Comparison of ENCODE assay signal across 24 mouse cellular contexts in genomic region chr16:27399719-27400253, GRCm38 (mm10). TPM values are rescaled to one million over a fixed set of nuclear protein-coding genes. Genes with fewer than 3 reads are reported as not detected.
A peak's percentile ranks its signal among the peaks of the same experiment; 100 is the strongest.
DNase-seq lines count a peak whose midpoint lies in the region; ATAC-seq and TF ChIP-seq lines count a peak whose summit lies in the region.
"Had no signal": no experiment of that assay in that cellular context is flagged by ENCODE, and none has a peak within 500 bp of the region (broad histone marks: within the 10 kb centered on the region; RNA-seq: fewer than 3 reads in every experiment).

No protein-coding gene starts in this region.

- ATAC-seq in hindbrain, embryonic 13.5 days (ENCODE audit: low FRiP score): no peak
- no peak for ATAC-seq in hindbrain, embryonic 16.5 days
- ATAC-seq: forebrain, embryonic 13.5 days; forebrain, embryonic 15.5 days; forebrain, postnatal 0 days had no signal

- peaks cover 74% of the 10 kb centered on the region for H3K79me2 ChIP-seq in CH12.LX (replicated peaks; ENCODE audit: control insufficient read depth, extremely low read depth, insufficient read depth, poor library complexity, severe bottlenecking)

- no peak overlapping the region for H3K4me2 ChIP-seq in hindbrain, embryonic 13.5 days
- no peak overlapping the region for H3K4me2 ChIP-seq in hindbrain, embryonic 16.5 days (ENCODE audit: low read length)
- peak overlapping the region; percentile 98 for H3K4me2 ChIP-seq in CH12.LX (ENCODE audit: insufficient read depth, low read depth, poor library complexity, severe bottlenecking)
- H3K4me2 ChIP-seq: embryonic facial prominence, embryonic 12.5 days; forebrain, embryonic 13.5 days; forebrain, embryonic 15.5 days had no signal

- intact Hi-C loops in left cerebral cortex, adult 2 months (cut with DNase I): no loop called here
- intact Hi-C loops in left cerebral cortex, postnatal 4 days (cut with DNase I): no loop called here

- 0 out of 2 replicates have a peak, but pooled peaks cover 6% of the 10 kb centered on the region for H3K9me3 ChIP-seq in hindbrain, embryonic 13.5 days
- H3K9me3 ChIP-seq in hindbrain, embryonic 16.5 days (ENCODE audit: control insufficient read depth, low read length): peaks cover 4% of the 10 kb centered on the region; the same call in 1 of the 2 replicates
- peaks cover 17% of the 10 kb centered on the region for H3K9me3 ChIP-seq in CH12.LX (replicated peaks; ENCODE audit: low read length)
- H3K9me3 ChIP-seq: embryonic facial prominence, embryonic 10.5 days; embryonic facial prominence, embryonic 12.5 days; forebrain, embryonic 15.5 days had no signal

- H3K9ac ChIP-seq in hindbrain, embryonic 13.5 days: no peak overlapping the region
- no peak overlapping the region for H3K9ac ChIP-seq in hindbrain, embryonic 16.5 days (ENCODE audit: low read depth, low read length)
- peak overlapping the region; percentile 53 for H3K9ac ChIP-seq in CH12.LX (ENCODE audit: insufficient read depth, low read depth)
- H3K9ac ChIP-seq: embryonic facial prominence, embryonic 12.5 days; forebrain, embryonic 13.5 days; forebrain, embryonic 15.5 days; forebrain, postnatal 0 days had no signal

- no peaks in the 10 kb centered on the region for H3K36me3 ChIP-seq in hindbrain, embryonic 13.5 days
- H3K36me3 ChIP-seq in hindbrain, embryonic 16.5 days (ENCODE audit: control insufficient read depth, insufficient read depth, low read length): no peaks in the 10 kb centered on the region
- peaks cover 8 to 34% of the 10 kb centered on the region in 2 experiments for H3K36me3 ChIP-seq in CH12.LX (replicated peaks in 1 of 2; ENCODE audit: control insufficient read depth in 1 of 2, insufficient read depth in 1 of 2, low read length in 1 of 2)
- H3K36me3 ChIP-seq in splenic B cell, adult 2 months (ENCODE audit: control insufficient read depth, insufficient read depth, low read length, poor library complexity, severe bottlenecking): no peaks in the 10 kb centered on the region
- H3K36me3 ChIP-seq: embryonic facial prominence, embryonic 12.5 days; forebrain, embryonic 15.5 days had no signal

- in situ Hi-C loops in CH12.LX (cut with MboI; ENCODE audit: low pct_ligation_motif_present, low pct_unique_long_range_greater_than_20kb, low sequenced_read_pairs): no loop called here

- H3K4me3 ChIP-seq in hindbrain, embryonic 13.5 days: no peak overlapping the region
- no peak overlapping the region for H3K4me3 ChIP-seq in hindbrain, embryonic 16.5 days (ENCODE audit: low read length)
- no peak overlapping the region for H3K4me3 ChIP-seq in left cerebral cortex, adult 2 months
- H3K4me3 ChIP-seq in CH12.LX (replicated peaks in 1 of 3; ENCODE audit: low read depth in 2 of 3, low read length in 2 of 3, poor library complexity in 1 of 3): peak overlapping the region in 1 of 3 experiments; percentile 15
- H3K4me3 ChIP-seq: embryonic facial prominence, embryonic 10.5 days; embryonic facial prominence, embryonic 12.5 days; forebrain, embryonic 13.5 days; forebrain, embryonic 15.5 days had no signal

- 0 out of 2 replicates have a peak, but pooled peaks cover 4% of the 10 kb centered on the region for H3K4me1 ChIP-seq in hindbrain, embryonic 13.5 days (replicated peaks)
- H3K4me1 ChIP-seq in hindbrain, embryonic 16.5 days (ENCODE audit: control insufficient read depth, insufficient read depth, low read depth, low read length): no peaks in the 10 kb centered on the region
- H3K4me1 ChIP-seq in CH12.LX (ENCODE audit: control insufficient read depth in 1 of 2, insufficient read depth in 2 of 2): peaks cover 25 to 88% of the 10 kb centered on the region in 2 experiments
- H3K4me1 ChIP-seq: embryonic facial prominence, embryonic 10.5 days; embryonic facial prominence, embryonic 12.5 days; forebrain, embryonic 13.5 days; forebrain, embryonic 15.5 days had no signal

- no peak for DNase-seq in left cerebral cortex, adult 2 months (ENCODE audit: extremely low spot score in 1 of 2, low spot score in 2 of 2)
- DNase-seq in left cerebral cortex, postnatal 4 days: no peak
- peak; percentile 79 for DNase-seq in CH12.LX (ENCODE audit: extremely low read depth)
- peak; percentile 23 for DNase-seq in splenic B cell, adult 2 months (ENCODE audit: low read depth, low spot score)
- DNase-seq in lung, postnatal 14 days: no peak
- DNase-seq in spleen, adult 18-20 months: no peak
- DNase-seq: adrenal gland, adult 2 months; adrenal gland, postnatal 10 days; adrenal gland, postnatal 36 days; cerebellum, adult 11-12 months; cerebellum, adult 9-10 months; cerebellum, postnatal 10 days; cerebellum, postnatal 25 days; forebrain, postnatal 0 days had no signal

- peak; percentile 96 for TF ChIP-seq EP300 in CH12.LX (IDR thresholded peaks at IDR 0.05; ENCODE audit: low read length)

- dilution Hi-C loops in CH12.LX (cut with MboI; ENCODE audit: extremely low pct_ligation_motif_present, extremely low pct_unique_long_range_greater_than_20kb, low sequenced_read_pairs): no loop called here

- TF ChIP-seq RAD21 in CH12.LX (IDR thresholded peaks at IDR 0.05; ENCODE audit: low read depth, low read length): peak; percentile 5

- 0 out of 2 replicates have a peak overlapping the region, but pooled peaks have one; percentile 4 for H3K27ac ChIP-seq in hindbrain, embryonic 13.5 days
- no peak overlapping the region for H3K27ac ChIP-seq in hindbrain, embryonic 16.5 days (ENCODE audit: low read depth, low read length)
- 0 out of 2 replicates have a peak overlapping the region, but pooled peaks have one; percentile 3 for H3K27ac ChIP-seq in left cerebral cortex, adult 2 months
- H3K27ac ChIP-seq in CH12.LX (ENCODE audit: insufficient read depth, low read depth): peak overlapping the region; percentile 93
- H3K27ac ChIP-seq: embryonic facial prominence, embryonic 10.5 days; embryonic facial prominence, embryonic 12.5 days; forebrain, embryonic 13.5 days; forebrain, embryonic 15.5 days had no signal

- 90% methylated on average over 6 of the region's 6 CpGs for WGBS in hindbrain, embryonic 13.5 days
- WGBS in hindbrain, embryonic 16.5 days: 87% methylated on average over 6 of the region's 6 CpGs

- H3K27me3 ChIP-seq in hindbrain, embryonic 13.5 days: no peaks in the 10 kb centered on the region
- H3K27me3 ChIP-seq in hindbrain, embryonic 16.5 days (replicated peaks; ENCODE audit: control insufficient read depth, insufficient read depth, low read length): no peaks in the 10 kb centered on the region
- H3K27me3 ChIP-seq in CH12.LX (replicated peaks): no peaks in the 10 kb centered on the region
- no peaks in the 10 kb centered on the region for H3K27me3 ChIP-seq in splenic B cell, adult 2 months (ENCODE audit: control insufficient read depth, insufficient read depth, low read length, poor library complexity, severe bottlenecking)
- H3K27me3 ChIP-seq: embryonic facial prominence, embryonic 12.5 days; forebrain, embryonic 13.5 days; forebrain, embryonic 15.5 days had no signal

- TF ChIP-seq POLR2A in CH12.LX (IDR thresholded peaks at IDR 0.05; ENCODE audit: low read depth, low read length): no peak

- TF ChIP-seq CTCF in left cerebral cortex, adult 2 months (IDR thresholded peaks at IDR 0.05): no peak
- no peak for TF ChIP-seq CTCF in CH12.LX (conservative IDR thresholded peaks at IDR 0.05 in 1 of 2, IDR thresholded peaks at IDR 0.05 in 1 of 2; ENCODE audit: low read depth in 2 of 2, low read length in 2 of 2)

TF ChIP-seq in CH12.LX, 34 proteins besides CTCF, POLR2A, EP300 and RAD21 (continues in another document):
- TF ChIP-seq TBP (conservative IDR thresholded peaks at IDR 0.05; ENCODE audit: low read depth, low read length) (no peak; the same call in 1 of the 2 replicates), UBTF (IDR thresholded peaks at IDR 0.05; ENCODE audit: low read depth, low read length) (no peak), ZMIZ1 (IDR thresholded peaks at IDR 0.05; ENCODE audit: low read depth, low read length) (peak; percentile 72; the same call in 1 of the 2 replicates), JUN (IDR thresholded peaks at IDR 0.05; ENCODE audit: insufficient read depth, low read depth, low read length) (peak; percentile 94), PAX5 (IDR thresholded peaks at IDR 0.05; ENCODE audit: low read length) (no peak), MEF2A (IDR thresholded peaks at IDR 0.05; ENCODE audit: borderline replicate concordance, low read depth, low read length) (peak; percentile 85), E2F4 (IDR thresholded peaks at IDR 0.05; ENCODE audit: insufficient replicate concordance, low read depth, low read length) (no peak), KAT2A (IDR thresholded peaks at IDR 0.05; ENCODE audit: insufficient replicate concordance, low read length) (no peak), MAX (IDR thresholded peaks at IDR 0.05; ENCODE audit: low read length) (peak; percentile 50; the same call in 1 of the 2 replicates), TCF12 (IDR thresholded peaks at IDR 0.05; ENCODE audit: low read depth, low read length) (peak; percentile 57), CHD1 (IDR thresholded peaks at IDR 0.05; ENCODE audit: low read depth, low read length) (peak; percentile 96), CHD2 (IDR thresholded peaks at IDR 0.05; ENCODE audit: low read length) (peak; percentile 74; the same call in 1 of the 2 replicates), USF1 (IDR thresholded peaks at IDR 0.05; ENCODE audit: low read depth, low read length) (no peak), USF2 (conservative IDR thresholded peaks at IDR 0.05; ENCODE audit: low read depth, low read length) (no peak), RCOR1 (conservative IDR thresholded peaks at IDR 0.05; ENCODE audit: low read depth, low read length) (peak; percentile 68), ETS1 (conservative IDR thresholded peaks at IDR 0.05; ENCODE audit: low read depth, low read length) (peak; percentile 63), MAFK (IDR thresholded peaks at IDR 0.05; ENCODE audit: insufficient replicate concordance, low read length) (peak; percentile 77; the same call in 1 of the 2 replicates)

RNA-seq across cellular contexts. Expression of gene Ccdc50, which starts 11.1 kb away (rescaled TPM):
- polyA plus RNA-seq in hindbrain, embryonic 13.5 days (2015; fragmentation: Nextera tagmentation; extraction: Ambion mirVana): 52.7 and 55.4 TPM in 2 replicates
- polyA plus RNA-seq in hindbrain, embryonic 16.5 days (2015; fragmentation: Nextera tagmentation; extraction: Ambion mirVana): 32.7 and 39.5 TPM in 2 replicates
- total RNA-seq in left cerebral cortex, adult 2 months (2021): 10 to 100 TPM; 56.5 to 57.4 TPM
- total RNA-seq in left cerebral cortex, postnatal 4 days (2021): 100 to 1,000 TPM; 104 to 105 TPM
- total RNA-seq in CH12.LX (2012; rRNA removed): 188 and 203 TPM in 2 replicates
- total RNA-seq in CH12.LX (2014; rRNA removed): 243 and 258 TPM in 2 replicates
- polyA plus RNA-seq in CH12.LX (2012; ENCODE audit: insufficient read length, low read depth): 261 and 307 TPM in 2 replicates

RNA-seq across cellular contexts. Expression of gene Uts2b, which starts 29.7 kb away (rescaled TPM):
- 7.0 and 8.2 TPM in 2 replicates for polyA plus RNA-seq in hindbrain, embryonic 13.5 days (2015; fragmentation: Nextera tagmentation; extraction: Ambion mirVana)
- polyA plus RNA-seq in hindbrain, embryonic 16.5 days (2015; fragmentation: Nextera tagmentation; extraction: Ambion mirVana): 7.5 and 7.6 TPM in 2 replicates
- not detected for total RNA-seq in left cerebral cortex, adult 2 months (2021)
- not detected for total RNA-seq in left cerebral cortex, postnatal 4 days (2021)
- total RNA-seq in CH12.LX (2012; rRNA removed) (0.29 and 0.38 TPM in 2 replicates), CH12.LX (2014; rRNA removed) (0.51 TPM in 1 of 2 replicates, not detected in the other)
- not detected in 2 replicates for polyA plus RNA-seq in CH12.LX (2012; ENCODE audit: insufficient read length, low read depth)
- total RNA-seq: adrenal gland, adult 2 months; adrenal gland, postnatal 10 days; adrenal gland, postnatal 36 days; forebrain, postnatal 0 days; MEL had no signal
- polyA plus RNA-seq: adrenal gland, adult 2 months; C2C12; cortical plate, adult 2 months; embryonic facial prominence, embryonic 10.5 days; forebrain, embryonic 11.5 days; forebrain, embryonic 13.5 days; forebrain, embryonic 15.5 days; forebrain, postnatal 0 days had no signal

Comparison
In these comparisons a context has a peak if more than half of its experiments do, and no peak if none do; other contexts are left out.
1. DNase-seq: peak in CH12.LX (single experiment) and splenic B cell, adult 2 months (single experiment); none in left cerebral cortex, adult 2 months (0 of 2), left cerebral cortex, postnatal 4 days (single experiment), lung, postnatal 14 days (single experiment) and spleen, adult 18-20 months (0 of 2).